Mouse (Mus musculus): ENCODE measurements around the gene Creg1. TPM values are rescaled to one million over a fixed set of nuclear protein-coding genes. Genes with fewer than 3 reads are reported as not detected.
A peak's percentile ranks its signal among the peaks of the same experiment; 100 is the strongest.

The Creg1 gene
- polyA plus RNA-seq, 1 experiment from 2014 or later, result 31.6 TPM

DNA sequence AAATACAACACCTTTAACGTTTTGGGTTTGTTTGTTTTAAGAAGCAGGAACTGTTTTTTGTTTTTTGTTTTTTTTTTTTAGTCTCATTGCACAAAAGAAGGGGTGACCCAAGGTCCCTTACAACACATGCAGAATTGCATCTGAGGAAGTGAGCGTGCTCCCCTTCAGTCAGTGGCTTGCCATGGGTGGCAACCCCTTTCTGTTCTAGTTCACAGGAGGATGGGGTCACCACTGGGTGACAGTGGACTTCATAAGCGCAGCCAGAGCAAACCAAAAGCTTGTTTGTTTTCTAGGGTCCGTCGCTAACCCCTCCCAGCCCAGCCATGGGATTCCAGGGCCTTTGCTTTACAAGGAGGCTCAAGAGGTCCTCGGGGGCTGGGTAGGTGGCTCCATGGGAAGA lies 32.0 kb upstream of the Creg1 start:
- Histone ChIP-seq H3K27me3 (no peaks in the 10 kb centered on the region), H3K4me3 (no peak overlapping the region), H3K36me3 (no peaks in the 10 kb centered on the region), H3K9me3 (no peaks in the 10 kb centered on the region), H3K4me1 (replicated peaks) (no peaks in the 10 kb centered on the region), H3K9ac (no peak overlapping the region), H3K4me2 (no peak overlapping the region), H3K27ac (no peak overlapping the region)
- no peak for ATAC-seq (ENCODE audit: low FRiP score)
- 72% methylated on average over 6 of the region's 6 CpGs for WGBS

DNA sequence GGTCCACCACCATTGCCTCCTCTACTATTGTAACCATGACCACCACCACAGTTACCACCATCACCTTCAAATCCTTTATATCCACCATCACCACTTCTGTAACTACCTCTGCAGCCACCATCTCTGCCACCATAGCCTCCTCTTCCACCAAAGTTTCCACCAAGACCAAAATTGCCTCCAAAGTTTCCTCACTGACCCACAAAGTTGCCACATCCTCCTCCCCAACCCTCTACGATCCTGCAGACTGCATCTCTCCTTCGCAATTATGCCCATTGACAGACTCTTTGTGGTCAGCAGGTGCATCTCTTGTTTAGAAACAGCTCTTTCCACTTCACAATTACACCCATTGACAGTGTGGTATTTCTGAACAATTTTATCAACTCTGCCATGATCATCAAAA lies 28.7 kb upstream of the Creg1 start:
- Histone ChIP-seq H3K27ac (no peak overlapping the region), H3K4me3 (no peak overlapping the region), H3K27me3 (no peaks in the 10 kb centered on the region), H3K9me3 (no peaks in the 10 kb centered on the region), H3K4me1 (replicated peaks) (no peaks in the 10 kb centered on the region), H3K4me2 (no peak overlapping the region), H3K36me3 (no peaks in the 10 kb centered on the region), H3K9ac (no peak overlapping the region)
- WGBS, result 90% methylated on average over 2 of the region's 2 CpGs
- no peak for ATAC-seq (ENCODE audit: low FRiP score)

DNA sequence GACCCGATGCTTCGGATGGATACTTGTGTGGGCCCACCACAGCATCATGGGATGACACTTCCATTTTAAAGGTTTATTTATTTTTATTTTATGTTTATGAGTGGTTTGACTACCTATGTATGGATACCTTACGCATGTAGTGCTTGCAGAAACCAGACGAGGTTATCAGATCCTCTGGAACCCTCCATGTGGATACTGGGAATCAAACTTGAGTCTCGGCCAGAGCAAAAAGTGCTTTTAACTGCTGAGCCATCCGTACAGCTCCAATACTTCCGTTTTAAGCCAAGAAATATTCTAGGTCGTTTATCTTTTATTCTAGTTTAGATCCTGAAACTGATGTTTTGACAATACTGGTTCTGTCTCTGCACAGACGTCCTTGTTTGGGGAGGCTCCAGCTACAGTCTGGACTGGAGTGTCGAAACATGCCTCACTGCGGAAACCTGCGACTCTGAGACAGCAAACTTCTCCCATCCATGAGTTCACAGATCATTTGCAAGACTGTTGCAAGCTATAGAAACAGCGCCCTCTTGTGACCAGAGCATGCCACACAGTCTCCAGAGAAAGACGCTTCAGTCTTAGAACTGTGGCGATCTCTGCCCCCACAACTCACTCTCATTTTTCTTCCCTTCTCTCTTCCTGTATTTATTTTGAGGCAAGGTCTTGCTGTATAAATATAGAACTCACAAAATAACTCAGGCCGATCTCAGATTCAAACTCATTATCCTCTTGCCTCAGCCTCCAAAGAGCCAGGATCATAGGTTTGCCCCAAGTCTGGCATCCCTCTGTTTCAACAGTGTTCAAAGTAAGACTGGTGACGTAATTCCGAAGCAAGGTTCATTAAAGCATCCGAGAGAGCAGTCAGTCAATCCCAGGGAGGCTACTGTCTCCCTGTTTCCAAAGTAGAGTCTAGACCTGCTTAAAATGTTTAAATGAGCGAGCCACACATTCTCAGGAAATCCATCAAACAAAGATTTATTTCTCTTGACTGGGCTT lies 27.4 kb upstream of the Creg1 start:
- no peak overlapping the region for H3K27ac ChIP-seq
- H3K27me3 ChIP-seq, result no peaks in the 10 kb centered on the region
- no peak overlapping the region for H3K9ac ChIP-seq
- H3K4me2 ChIP-seq, result no peak overlapping the region
- no peaks in the 10 kb centered on the region for H3K4me1 ChIP-seq (replicated peaks)
- peak; percentile 77 for ATAC-seq (ENCODE audit: low FRiP score)
- 39% methylated on average over 20 of the region's 20 CpGs for WGBS
- H3K9me3 ChIP-seq, result no peaks in the 10 kb centered on the region
- H3K4me3 ChIP-seq, result no peak overlapping the region
- H3K36me3 ChIP-seq, result no peaks in the 10 kb centered on the region

DNA sequence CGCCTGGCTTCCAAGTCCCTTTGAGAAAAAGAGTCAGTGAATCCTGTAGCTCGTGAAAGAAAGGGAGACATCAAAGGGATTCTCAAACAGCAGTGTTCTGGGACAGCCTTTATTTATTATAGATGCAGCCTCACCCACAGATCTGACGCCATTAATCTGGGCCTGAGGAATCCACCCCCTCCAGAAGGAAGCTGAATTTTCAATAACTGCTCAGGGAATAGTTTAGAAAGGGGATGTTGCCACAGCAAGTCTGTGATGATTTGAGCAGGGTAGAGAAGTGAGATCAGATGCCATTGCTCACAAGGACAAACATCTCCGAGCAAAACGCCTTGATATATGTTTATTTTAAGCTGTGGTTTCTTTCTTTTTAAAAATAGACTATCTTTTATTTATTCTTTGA lies 26.1 kb upstream of the Creg1 start:
- H3K9ac ChIP-seq, result no peak overlapping the region
- H3K27ac ChIP-seq, result no peak overlapping the region
- no peak for ATAC-seq (ENCODE audit: low FRiP score)
- H3K36me3 ChIP-seq, result no peaks in the 10 kb centered on the region
- H3K9me3 ChIP-seq, result no peaks in the 10 kb centered on the region
- no peaks in the 10 kb centered on the region for H3K4me1 ChIP-seq (replicated peaks)
- no peak overlapping the region for H3K4me2 ChIP-seq
- WGBS, result 43% methylated on average over 5 of the region's 5 CpGs
- H3K27me3 ChIP-seq, result no peaks in the 10 kb centered on the region
- no peak overlapping the region for H3K4me3 ChIP-seq

DNA sequence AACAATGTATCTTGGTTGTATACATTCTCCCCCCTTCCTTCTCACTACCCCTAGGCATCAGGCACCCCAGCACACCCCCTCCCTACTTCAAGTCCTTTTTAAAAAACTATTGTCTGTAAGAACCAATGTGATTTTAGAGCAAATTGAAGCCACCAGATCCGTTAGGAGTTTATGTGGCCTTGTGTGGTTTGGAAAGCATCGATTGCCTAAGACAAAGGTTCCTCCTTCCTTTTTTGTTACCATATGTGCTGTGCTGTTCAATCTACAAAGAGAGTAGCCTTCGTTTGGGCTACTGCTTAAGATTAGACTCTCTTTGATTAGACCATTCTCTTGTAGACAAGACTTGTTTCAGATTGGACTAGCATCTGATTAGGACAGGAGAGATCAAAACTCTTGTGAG lies 25.7 kb upstream of the Creg1 start:
- H3K27ac ChIP-seq, result no peak overlapping the region
- no peak for ATAC-seq (ENCODE audit: low FRiP score)
- no peaks in the 10 kb centered on the region for H3K36me3 ChIP-seq
- H3K9ac ChIP-seq, result no peak overlapping the region
- WGBS, result 75% methylated on average over 3 of the region's 3 CpGs
- H3K4me2 ChIP-seq, result no peak overlapping the region
- H3K27me3 ChIP-seq, result no peaks in the 10 kb centered on the region
- H3K4me3 ChIP-seq, result no peak overlapping the region
- no peaks in the 10 kb centered on the region for H3K4me1 ChIP-seq (replicated peaks)
- no peaks in the 10 kb centered on the region for H3K9me3 ChIP-seq

DNA sequence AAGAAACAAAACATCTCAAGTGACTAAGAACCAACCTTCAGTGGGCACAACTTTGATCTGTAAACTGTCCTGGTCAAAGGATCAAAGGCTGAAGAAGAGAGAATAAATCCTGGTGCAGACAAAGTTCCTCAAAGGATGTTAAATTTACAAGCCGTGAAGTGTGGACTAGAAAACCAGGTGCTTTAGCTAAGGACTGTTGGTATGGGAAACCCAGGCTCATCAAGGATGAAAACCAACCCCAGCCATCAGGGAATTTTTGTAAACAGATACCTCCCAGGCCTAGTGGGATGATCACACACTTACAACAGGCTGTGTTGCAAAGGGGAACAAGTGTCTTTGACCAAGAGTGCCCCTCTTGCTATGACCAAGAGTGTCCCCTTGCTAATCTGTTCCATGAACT lies 24.6 kb upstream of the Creg1 start:
- 85% methylated on average over 1 of the region's 1 CpGs for WGBS
- no peaks in the 10 kb centered on the region for H3K36me3 ChIP-seq
- H3K4me1 ChIP-seq (replicated peaks), result no peaks in the 10 kb centered on the region
- no peak overlapping the region for H3K9ac ChIP-seq
- no peaks in the 10 kb centered on the region for H3K27me3 ChIP-seq
- ATAC-seq (ENCODE audit: low FRiP score), result no peak
- H3K4me2 ChIP-seq, result no peak overlapping the region
- H3K4me3 ChIP-seq, result no peak overlapping the region
- no peaks in the 10 kb centered on the region for H3K9me3 ChIP-seq
- no peak overlapping the region for H3K27ac ChIP-seq

DNA sequence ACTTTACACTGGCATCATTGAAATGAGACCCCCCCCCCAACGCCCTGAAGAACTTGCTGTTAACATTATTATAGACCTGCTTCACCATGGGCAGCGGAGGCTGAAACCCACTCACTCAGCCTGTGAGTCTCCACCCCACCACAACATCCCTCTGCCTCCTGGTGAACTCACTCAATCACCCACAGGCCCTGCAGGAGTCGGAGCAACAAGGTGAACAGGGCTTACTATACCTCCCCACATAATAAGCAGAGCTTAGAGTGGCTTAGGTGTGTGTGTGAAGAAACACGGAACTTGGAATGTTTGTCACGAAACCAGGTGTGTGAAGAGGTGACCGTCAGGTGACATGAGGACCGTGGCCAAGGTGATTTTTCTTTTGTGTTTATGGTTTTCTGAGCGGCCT lies 21.6 kb upstream of the Creg1 start:
- H3K4me1 ChIP-seq (replicated peaks), result no peaks in the 10 kb centered on the region
- no peaks in the 10 kb centered on the region for H3K36me3 ChIP-seq
- H3K4me3 ChIP-seq, result no peak overlapping the region
- H3K27ac ChIP-seq, result no peak overlapping the region
- WGBS, result 90% methylated on average over 8 of the region's 8 CpGs
- no peaks in the 10 kb centered on the region for H3K9me3 ChIP-seq
- H3K27me3 ChIP-seq, result no peaks in the 10 kb centered on the region
- no peak overlapping the region for H3K4me2 ChIP-seq
- H3K9ac ChIP-seq, result no peak overlapping the region
- no peak for ATAC-seq (ENCODE audit: low FRiP score)

DNA sequence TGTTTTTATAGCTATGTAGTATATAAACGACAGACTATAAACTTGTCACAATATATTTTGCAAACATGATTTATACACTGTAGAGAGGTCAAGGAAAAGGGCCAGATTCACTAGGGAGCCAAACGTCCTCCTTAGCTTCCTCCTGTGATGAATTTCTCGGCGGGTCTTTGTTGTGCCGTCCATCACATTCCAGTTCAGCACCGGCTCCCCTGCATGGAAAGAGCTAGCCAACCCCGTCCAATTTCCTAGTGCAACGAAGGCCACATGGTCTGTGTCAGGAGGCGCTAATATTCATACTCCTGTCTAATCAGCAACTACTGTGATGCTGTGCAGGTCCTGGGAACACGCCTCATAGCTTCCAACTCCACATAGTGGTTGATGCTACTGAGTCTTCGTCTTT lies 15.5 kb upstream of the Creg1 start:
- Histone ChIP-seq H3K9me3 (no peaks in the 10 kb centered on the region), H3K36me3 (no peaks in the 10 kb centered on the region), H3K27me3 (no peaks in the 10 kb centered on the region), H3K27ac (no peak overlapping the region), H3K4me2 (no peak overlapping the region), H3K9ac (no peak overlapping the region), H3K4me3 (no peak overlapping the region), H3K4me1 (replicated peaks) (no peaks in the 10 kb centered on the region)
- WGBS, result 45% methylated on average over 11 of the region's 11 CpGs
- no peak for ATAC-seq (ENCODE audit: low FRiP score)

DNA sequence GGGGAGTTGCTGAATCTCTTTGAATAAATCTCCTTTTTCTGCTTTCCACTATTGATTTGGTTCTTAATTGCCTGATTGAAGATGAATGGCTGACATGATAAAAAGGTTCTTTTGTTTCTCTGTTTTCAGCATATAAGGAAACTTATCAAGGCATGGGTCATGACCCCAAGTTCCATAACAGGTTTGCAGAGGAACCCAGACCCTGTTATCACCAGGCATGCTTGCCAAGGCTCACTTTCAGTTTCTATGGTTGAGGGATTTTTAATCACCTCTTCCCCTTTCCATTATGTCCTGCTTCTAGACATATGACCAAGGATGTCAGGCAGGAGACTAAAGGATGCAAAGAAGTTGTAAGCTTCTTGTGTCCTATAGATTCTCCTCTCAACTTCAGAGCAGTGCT lies 12.4 kb upstream of the Creg1 start:
- no peak overlapping the region for H3K4me2 ChIP-seq
- no peaks in the 10 kb centered on the region for H3K27me3 ChIP-seq
- ATAC-seq (ENCODE audit: low FRiP score), result no peak
- H3K9me3 ChIP-seq, result no peaks in the 10 kb centered on the region
- H3K9ac ChIP-seq, result no peak overlapping the region
- no peak overlapping the region for H3K27ac ChIP-seq
- H3K36me3 ChIP-seq, result no peaks in the 10 kb centered on the region
- no peak overlapping the region for H3K4me3 ChIP-seq
- H3K4me1 ChIP-seq (replicated peaks), result no peaks in the 10 kb centered on the region

DNA sequence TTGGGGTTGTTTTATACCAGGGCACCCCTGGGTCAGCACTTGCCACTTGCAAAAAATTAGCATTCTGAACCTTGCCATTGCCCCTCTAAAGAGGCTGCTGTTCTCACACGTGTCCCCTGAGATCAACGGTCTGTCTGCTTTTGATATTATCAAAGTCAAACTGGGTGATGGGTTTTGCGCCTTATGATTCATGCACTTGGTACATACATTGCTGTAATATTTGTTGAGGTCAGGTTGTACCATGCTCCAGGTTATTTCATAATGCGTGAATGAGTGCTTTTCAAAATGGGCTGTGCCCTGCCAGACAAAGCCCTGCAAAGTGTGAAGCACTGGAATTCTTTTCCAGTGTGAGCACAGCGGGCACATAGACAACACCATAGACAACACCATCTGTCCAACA lies 11.7 kb upstream of the Creg1 start:
- 87% methylated on average over 5 of the region's 5 CpGs for WGBS
- Histone ChIP-seq H3K4me3 (no peak overlapping the region), H3K27ac (no peak overlapping the region), H3K9ac (no peak overlapping the region), H3K36me3 (no peaks in the 10 kb centered on the region), H3K4me1 (replicated peaks) (no peaks in the 10 kb centered on the region), H3K4me2 (no peak overlapping the region), H3K27me3 (no peaks in the 10 kb centered on the region), H3K9me3 (no peaks in the 10 kb centered on the region)
- no peak for ATAC-seq (ENCODE audit: low FRiP score)

DNA sequence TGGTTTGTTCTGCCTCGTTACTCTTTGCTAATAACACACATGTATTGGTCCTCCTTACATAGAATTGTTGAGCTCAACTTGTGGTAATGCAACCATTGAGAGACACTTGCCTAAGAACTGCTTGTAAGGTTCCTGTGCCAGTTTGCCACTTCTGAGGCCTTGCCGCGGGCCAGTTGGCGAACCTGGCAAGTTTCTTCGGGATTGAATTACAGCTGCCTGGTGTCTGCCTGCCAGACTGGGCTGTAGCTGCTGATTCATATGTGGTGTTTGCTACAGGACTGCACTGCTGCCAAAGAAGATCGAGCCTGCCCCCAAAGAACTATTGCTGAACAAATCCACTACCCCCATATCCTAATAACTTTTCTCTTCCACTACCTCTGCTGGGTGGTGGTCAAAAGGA lies 9.3 kb upstream of the Creg1 start:
- Histone ChIP-seq H3K4me2 (no peak overlapping the region), H3K9me3 (no peaks in the 10 kb centered on the region), H3K4me1 (replicated peaks) (no peaks in the 10 kb centered on the region), H3K9ac (no peak overlapping the region), H3K4me3 (no peak overlapping the region), H3K36me3 (no peaks in the 10 kb centered on the region), H3K27ac (no peak overlapping the region), H3K27me3 (no peaks in the 10 kb centered on the region)
- no peak for ATAC-seq (ENCODE audit: low FRiP score)
- 95% methylated on average over 6 of the region's 6 CpGs for WGBS

DNA sequence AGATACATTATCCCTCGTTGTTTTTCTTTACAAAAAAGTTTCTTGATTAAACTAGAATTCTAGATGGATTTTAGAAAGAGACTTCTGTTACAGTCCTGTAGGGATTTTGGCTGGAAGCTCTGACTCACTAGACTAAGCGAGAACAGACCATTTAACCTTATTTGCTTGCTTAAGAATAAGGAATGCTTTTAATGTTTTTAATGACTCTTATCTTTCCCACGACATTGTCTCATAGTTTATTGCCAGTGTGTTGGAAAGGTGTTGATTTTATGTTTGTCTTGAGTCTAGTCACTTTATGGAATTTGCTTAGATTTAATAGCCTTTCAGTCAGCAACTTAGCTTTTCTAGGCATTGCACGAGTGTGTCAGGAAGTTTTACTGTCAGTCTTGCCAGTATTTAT lies 8.4 kb upstream of the Creg1 start:
- WGBS, result 78% methylated on average over 4 of the region's 4 CpGs

More for the DNA sequence above, 8.4 kb upstream of the Creg1 start:
- no peak overlapping the region for H3K4me3 ChIP-seq
- no peak overlapping the region for H3K4me2 ChIP-seq
- ATAC-seq (ENCODE audit: low FRiP score), result no peak
- no peak overlapping the region for H3K27ac ChIP-seq
- H3K27me3 ChIP-seq, result no peaks in the 10 kb centered on the region
- no peak overlapping the region for H3K9ac ChIP-seq
- no peaks in the 10 kb centered on the region for H3K36me3 ChIP-seq
- no peaks in the 10 kb centered on the region for H3K4me1 ChIP-seq (replicated peaks)
- H3K9me3 ChIP-seq, result no peaks in the 10 kb centered on the region

Measured in hindbrain, embryonic 13.5 days (tissue).